Mouse (Mus musculus) telencephalon, adult 2 months (tissue): ENCODE measurements at regions not wholly inside any gene's neighbourhood (a gene's known extent, or its start where the extent isn't known, plus 50 kb on each side); places are given as distances from the start of the nearest gene placed in this dataset.

Source experiments
- DNase-seq: peaks from one replicate; pipeline ENCODE4 v3.0.0-alpha.2; 2011; ENCODE audit warnings: low read depth, low spot score

GRCm38 (mm10) chr7:68945886-68946863 lies 197.1 kb upstream of the Arrdc4 start:
- no peak for DNase-seq

GRCm38 (mm10) chr7:68930627-68931334 lies 181.7 kb upstream of the Arrdc4 start:
- no peak for DNase-seq

GRCm38 (mm10) chr7:68929669-68930068 lies 180.6 kb upstream of the Arrdc4 start:
- no peak for DNase-seq

- no peak for DNase-seq
Observed at GRCm38 (mm10) chr7:68925640-68926039, 176.6 kb upstream of the Arrdc4 start.

DNA sequence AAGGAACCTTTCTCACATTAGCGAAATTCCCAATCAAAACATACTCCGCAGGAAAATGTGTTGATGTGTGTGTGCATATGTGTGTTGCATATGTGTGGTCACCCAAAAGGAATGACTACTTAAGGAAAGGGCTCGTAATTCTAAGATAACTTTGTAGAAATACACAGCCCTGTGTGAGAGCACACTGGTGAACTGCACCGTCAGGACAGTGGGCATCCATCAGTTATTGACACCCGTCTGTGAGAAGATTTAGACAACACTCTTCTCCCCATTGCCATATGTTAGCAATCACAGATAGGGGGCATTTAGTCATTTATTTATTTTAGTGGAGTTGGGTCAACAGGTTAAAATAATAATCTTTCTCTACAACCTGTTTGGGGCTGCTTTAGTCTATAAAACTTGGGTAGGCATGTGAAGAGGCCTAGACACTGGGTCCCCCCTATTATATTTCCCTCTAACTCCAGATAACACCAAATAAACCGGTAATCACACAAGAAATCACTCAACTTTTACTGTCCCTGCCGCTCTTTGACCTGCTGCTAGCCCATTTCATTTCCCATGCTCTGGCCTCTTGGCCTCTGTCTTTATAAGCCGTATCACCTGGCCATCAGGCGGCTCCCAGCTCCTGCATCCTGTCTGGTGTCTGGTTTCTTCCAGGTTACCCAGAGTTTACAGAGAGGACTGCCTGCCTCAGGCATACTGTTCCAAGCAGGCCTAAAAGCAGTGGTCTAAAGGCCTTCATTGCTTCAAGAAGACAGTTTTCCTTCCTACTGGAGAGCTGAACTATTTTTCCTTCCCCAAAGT lies 169.8 kb upstream of the Arrdc4 start:
- no peak for DNase-seq

DNA sequence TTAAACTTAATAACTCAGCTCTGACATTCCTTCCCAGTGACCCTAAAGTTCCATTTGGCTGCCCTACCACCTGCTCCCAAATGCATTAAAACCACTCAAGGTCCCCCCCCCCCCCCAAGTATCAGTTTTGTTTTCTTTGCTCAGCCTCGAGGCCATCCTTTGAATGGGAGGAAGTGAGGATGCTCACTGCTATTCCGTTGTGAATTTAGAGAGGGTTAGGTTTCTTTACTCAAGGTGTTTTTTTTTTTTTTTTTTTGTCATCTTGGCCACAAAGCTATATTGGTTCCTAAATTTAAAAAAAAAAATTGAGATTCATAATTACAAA lies 168.8 kb upstream of the Arrdc4 start:
- no peak for DNase-seq

DNA sequence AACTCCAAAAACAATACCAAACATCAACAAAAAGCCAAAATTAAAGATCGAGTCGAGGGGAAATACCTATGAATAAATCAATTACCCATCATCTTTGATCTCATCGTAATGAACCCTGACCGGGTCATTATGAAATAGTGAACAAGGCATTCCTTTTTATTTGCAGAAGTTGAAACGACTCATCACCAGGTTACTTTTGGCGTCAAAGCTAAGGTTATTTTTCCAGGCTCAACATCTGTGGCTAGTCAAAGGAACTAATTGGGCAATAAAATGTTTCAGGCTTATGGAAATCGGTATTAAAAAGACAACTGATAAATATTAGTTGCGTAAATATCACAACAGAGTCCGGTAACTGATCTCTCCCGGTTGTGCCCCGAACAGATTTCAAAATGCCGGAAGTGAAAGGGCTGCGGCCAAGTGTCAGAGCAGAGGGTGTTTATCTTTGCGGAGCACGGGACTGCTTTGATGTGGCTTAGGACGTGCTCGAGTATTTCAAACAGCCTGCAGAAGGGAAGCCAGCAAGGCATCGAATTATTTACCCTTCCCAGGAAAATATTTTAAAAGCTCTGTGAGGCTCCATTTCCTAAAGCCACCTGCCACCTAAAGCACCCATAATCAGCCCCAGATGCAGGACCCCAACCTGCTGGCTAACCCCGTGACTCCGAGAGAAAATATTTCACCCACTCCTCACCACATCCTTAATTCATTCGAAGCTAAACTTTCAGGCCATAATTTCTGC lies 168.3 kb upstream of the Arrdc4 start:
- no peak for DNase-seq

- DNase-seq: no peak
Observed at GRCm38 (mm10) chr7:68915976-68916375, 166.9 kb upstream of the Arrdc4 start.

DNA sequence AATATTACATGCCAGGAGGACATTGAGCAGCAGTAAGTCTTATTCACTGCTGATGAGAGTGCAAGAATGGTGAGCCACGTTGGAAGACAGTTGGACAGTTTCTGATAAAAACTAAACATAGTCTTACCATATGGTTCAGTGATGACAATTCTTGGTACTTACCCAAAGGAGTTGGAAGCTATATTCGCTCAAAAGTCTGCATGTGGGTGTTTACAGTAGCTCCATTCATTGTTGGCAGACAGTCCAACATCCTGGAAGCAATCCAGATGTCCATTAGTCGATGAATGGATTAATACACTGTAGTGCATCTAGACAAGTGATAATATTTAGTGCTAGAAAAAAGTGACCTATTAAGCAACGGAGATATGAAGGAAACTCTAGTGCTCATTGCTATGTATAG lies 165.3 kb upstream of the Arrdc4 start:
- DNase-seq: peak; percentile 83

DNA sequence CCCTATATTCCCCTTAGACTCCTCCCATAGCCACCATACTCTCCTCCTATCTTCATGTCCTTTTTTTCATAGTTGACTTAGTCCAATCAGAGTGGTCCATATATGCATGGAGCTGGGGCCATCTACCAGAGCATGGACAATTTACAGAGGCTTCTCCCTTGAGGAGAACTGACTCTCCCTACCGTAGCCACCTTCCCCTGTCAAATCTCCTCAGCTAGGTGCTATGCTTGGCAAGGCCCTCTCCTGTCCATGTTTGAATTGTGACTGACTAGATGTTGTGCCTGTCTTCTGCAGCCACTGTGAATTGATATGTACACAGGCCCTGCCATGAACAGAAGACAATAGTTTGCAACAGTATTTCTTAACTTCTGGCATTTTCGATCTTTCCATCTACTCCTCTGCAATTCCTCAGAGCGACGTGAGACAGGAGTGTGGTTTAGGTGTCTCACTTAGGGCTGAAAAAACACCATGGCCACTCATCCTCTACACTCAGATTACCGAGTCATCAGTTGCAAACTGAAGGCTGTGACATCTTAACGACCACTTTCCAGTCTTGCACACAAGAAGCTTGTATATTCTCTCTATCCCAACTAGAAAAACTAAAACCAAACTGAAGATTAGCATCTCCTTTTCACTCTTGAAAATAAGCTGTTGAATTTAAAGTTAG lies 163.1 kb upstream of the Arrdc4 start:
- DNase-seq: no peak

DNA sequence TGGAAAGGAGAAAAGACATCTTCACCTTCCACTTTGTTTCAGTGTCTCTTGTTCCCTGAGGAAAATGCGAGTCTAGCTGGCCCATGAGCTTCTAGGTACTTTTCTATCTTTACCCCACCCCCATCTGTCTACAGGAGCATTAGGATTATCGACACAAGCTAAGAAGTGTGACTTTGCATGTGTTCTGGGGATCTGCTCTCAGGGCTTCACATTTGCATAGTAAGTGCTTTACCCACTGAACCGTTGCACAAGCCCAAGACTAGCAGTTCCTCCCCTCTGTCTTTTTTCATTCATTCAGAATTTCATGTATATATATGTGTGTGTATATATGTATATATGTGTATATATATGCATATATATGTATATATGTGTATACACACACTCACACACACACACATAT lies 162.5 kb upstream of the Arrdc4 start:
- DNase-seq: no peak

DNA sequence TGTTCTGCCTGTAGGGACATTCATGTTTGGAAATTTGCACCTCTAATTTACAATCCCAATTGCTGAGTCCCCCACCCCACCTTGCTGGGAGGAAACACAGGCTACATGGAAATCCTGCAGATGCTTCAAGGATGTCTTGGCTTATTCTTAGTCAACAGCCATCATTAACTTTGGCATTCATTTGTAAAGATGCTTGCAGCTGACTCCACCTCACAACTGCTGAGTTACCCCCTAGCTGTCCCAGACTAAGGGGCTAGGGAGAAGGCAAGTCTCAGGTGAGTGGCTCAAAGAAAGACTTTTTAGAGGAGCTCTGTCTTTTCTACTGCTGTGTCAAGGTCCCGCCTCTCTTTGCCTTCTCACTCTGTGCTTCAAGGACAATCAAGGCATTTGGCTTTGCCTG lies 160.7 kb upstream of the Arrdc4 start:
- DNase-seq: no peak

DNA sequence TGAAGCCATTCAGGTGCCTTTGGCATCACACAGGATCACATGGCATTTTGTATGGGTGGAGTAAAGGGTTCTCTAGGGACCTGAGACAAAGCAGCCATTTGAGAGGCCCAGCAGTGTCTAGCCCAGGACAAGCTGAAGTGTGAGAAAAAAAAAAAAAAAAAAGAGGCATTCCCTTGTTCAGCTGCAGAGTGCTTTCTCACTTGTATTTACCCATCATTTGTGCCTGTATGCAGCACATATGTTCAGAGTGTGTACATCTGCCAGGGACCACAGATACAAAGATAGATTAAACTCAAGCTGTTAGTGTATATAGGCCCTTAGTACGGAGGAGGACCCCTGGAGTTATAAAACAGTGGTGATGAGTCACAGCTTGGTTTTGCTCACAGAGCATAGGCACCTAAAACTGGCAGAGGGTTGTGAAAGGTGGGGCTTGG lies 159.4 kb upstream of the Arrdc4 start:
- DNase-seq: peak; percentile 59

DNA sequence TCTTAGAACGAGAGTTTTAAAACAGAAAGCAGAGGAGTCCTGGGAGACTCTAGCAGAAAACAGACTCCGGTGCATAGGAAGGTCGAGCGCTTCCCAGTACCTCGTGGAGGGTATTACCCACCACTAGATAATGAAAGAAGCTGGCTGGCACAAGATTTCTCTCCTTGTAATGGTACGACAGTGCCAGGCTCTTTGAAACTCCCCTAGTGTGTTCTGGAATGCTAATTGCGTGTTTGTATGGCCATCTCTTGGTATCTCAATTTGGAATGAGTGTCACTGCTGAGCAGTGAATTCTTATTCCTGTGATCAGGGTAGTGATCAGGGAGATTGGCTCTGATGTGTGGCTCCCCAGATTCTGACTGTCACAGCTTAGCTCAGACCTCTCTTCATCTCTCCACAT lies 158.8 kb upstream of the Arrdc4 start:
- no peak for DNase-seq

DNA sequence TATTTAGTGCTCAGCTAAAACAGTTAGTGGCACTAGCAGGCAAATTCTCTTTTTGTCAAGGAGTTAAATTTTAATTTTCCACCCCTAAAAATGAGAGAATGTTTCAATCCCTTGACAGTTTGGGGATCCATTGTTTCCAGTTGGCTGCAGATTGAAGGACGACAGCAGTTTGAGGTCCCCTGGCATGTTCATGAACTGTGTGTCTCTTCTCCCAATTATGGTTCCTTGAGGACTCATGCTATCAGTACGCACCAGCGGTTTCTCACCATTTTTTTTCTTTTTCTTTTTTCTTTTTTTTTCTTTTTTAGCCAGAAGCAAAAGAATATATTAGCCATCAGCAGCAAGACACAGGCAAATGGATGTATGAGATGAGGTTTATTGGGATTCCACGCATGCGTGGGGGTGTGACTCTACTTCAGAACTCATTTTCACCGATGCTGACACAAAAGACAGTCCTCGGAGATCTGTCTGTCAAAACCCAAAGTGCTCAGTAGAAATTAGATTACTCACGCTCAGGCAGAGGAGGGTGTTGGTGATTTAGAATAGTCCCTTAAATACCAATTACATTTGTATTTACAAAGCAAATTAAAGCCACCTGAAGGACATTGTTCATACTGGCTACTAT lies 157.8 kb upstream of the Arrdc4 start:
- no peak for DNase-seq

- peak; percentile 13 for DNase-seq
Observed at GRCm38 (mm10) chr7:68905793-68906192, 156.8 kb upstream of the Arrdc4 start.

DNA sequence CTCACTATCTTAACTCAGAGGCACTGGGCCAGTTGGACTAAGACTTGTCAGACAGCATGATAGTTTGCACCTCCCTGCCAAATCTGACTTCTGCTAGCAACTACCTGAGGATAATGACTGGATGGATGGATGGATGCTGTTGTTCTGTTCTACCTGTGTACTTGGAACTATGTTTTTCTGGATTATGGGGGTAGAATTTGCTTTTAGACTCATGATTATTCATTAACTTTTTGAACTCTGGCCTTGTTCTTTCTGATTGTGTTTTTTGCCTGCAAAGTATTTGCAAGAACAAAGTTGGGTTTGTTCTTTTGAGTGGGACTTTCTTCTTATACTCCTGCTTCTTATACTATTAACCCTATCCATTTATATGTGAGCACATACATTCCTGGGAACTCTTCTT lies 137.1 kb upstream of the Arrdc4 start:
- DNase-seq: no peak

DNA sequence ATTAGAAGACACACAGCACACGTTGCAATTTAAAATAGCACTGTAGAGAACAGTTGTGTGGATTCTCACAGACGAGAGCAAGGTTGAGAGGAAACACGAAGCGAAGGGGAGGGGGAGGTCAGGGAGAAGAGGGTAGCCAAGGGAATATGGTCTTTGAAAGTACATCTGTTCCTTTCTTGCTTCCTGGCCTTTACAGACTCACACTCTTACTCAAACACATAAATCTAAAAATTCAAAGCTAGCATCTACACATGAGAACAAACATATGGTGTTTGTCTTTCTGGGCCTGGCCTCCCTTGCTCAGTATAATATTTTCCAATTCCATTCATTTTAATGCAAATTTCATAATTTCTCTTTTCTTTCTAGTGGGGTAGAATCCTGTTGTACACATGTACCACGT lies 124.0 kb upstream of the Arrdc4 start:
- no peak for DNase-seq

GRCm38 (mm10) chr7:68864322-68865031 lies 115.4 kb upstream of the Arrdc4 start:
- no peak for DNase-seq
